In the genomic region with DNA sequence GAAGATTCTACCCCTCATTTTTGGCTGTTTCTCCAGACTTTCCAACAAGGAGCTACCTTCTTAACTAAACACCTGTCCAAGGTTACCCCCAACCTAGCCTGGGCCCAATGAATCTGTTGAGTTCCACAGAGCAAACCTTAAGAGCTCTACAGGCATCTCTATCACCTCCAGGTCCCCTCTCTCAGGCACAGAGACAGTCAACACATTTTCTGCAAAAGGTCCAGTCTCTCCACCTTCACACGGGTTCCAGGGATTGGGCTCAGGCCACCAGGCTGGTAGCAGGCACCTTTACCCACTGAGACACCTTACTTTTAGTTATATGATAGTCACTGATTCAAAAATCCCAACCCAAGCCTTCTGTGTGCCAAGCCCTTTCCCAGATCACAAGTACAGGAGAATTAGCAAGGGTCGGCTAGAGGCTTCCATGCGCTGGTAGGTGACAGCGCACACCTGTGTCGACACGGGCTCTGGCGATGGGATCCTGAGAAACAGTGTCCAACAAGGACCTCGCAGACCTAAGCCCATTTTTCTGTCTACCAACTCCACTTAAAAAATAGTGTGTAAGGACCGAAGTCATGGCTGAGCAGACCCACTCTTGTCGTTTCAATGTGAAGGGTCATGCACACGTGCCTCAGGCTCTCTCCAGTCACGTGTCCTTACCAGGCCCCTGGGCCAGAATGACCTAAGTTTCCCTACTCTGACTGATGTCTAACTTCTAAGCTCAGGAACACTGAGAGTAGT, we compare ENCODE assay signal across 14 mouse cellular contexts.
DNase-seq lines count a peak whose midpoint lies in the region; ATAC-seq lines count a peak whose summit lies in the region.
"Had no signal": no experiment of that assay in that cellular context is flagged by ENCODE, and none has a peak within 500 bp of the region (broad histone marks: within the 10 kb centered on the region; RNA-seq: fewer than 3 reads in every experiment).

No protein-coding gene starts in this region.

- no peaks in the 10 kb centered on the region for H3K36me3 ChIP-seq in neural tube, embryonic 13.5 days
- H3K36me3 ChIP-seq in midbrain, embryonic 11.5 days (ENCODE audit: control insufficient read depth, insufficient read depth, low read length), result no peaks in the 10 kb centered on the region
- H3K36me3 ChIP-seq: lung, embryonic 15.5 days; stomach, embryonic 15.5 days had no signal

- no peak overlapping the region for H3K4me2 ChIP-seq in neural tube, embryonic 13.5 days
- no peak overlapping the region for H3K4me2 ChIP-seq in midbrain, embryonic 11.5 days
- H3K4me2 ChIP-seq: lung, embryonic 15.5 days; stomach, embryonic 15.5 days had no signal

- H3K9me3 ChIP-seq in neural tube, embryonic 13.5 days, result no peaks in the 10 kb centered on the region
- no peaks in the 10 kb centered on the region for H3K9me3 ChIP-seq in midbrain, embryonic 11.5 days (ENCODE audit: control insufficient read depth, low read length)
- H3K9me3 ChIP-seq: G1E; lung, embryonic 15.5 days; stomach, embryonic 15.5 days had no signal

- H3K4me1 ChIP-seq in neural tube, embryonic 13.5 days (replicated peaks), result peaks cover 98% of the 10 kb centered on the region
- H3K4me1 ChIP-seq in midbrain, embryonic 11.5 days (ENCODE audit: control insufficient read depth, insufficient read depth, low read length), result peaks cover 43% of the 10 kb centered on the region

- H3K27me3 ChIP-seq in neural tube, embryonic 13.5 days, result peaks cover 5% of the 10 kb centered on the region; the same call in 1 of the 2 replicates
- H3K27me3 ChIP-seq in midbrain, embryonic 11.5 days (ENCODE audit: control insufficient read depth, insufficient read depth, low read length), result no peaks in the 10 kb centered on the region

- intact Hi-C loops in heart, postnatal 14 days (cut with DNase I), result no loop called here

- DNase-seq in heart, adult 11 months, result peak; percentile 94
- no peak for DNase-seq in heart, postnatal 14 days
- DNase-seq in neural tube, embryonic 10.5 days (ENCODE audit: extremely low spot score, low spot score), result no peak
- no peak for DNase-seq in midbrain, embryonic 11.5 days (ENCODE audit: low spot score, missing footprints)
- DNase-seq in urinary bladder, adult 18-20 months (ENCODE audit: low spot score in 2 of 2), result no peak
- DNase-seq in thymus, adult 18-20 months, result no peak
- DNase-seq in thymus, postnatal 4 days, result no peak
- DNase-seq: kidney, postnatal 4 days had no signal

- ATAC-seq in neural tube, embryonic 13.5 days (ENCODE audit: low read depth), result no peak
- ATAC-seq in midbrain, embryonic 11.5 days (ENCODE audit: low FRiP score), result no peak
- ATAC-seq: inflammation-experienced regulatory T-cells, adult 6 months had no signal

- no peak overlapping the region for H3K4me3 ChIP-seq in neural tube, embryonic 13.5 days
- H3K4me3 ChIP-seq in midbrain, embryonic 11.5 days (ENCODE audit: low read depth, low read length), result no peak overlapping the region
- H3K4me3 ChIP-seq: lung, embryonic 15.5 days; myocyte; stomach, embryonic 15.5 days had no signal

- H3K27ac ChIP-seq in neural tube, embryonic 13.5 days (replicated peaks), result peak overlapping the region; percentile 84
- peak overlapping the region; percentile 11; the same call in 1 of the 2 replicates for H3K27ac ChIP-seq in midbrain, embryonic 11.5 days (ENCODE audit: low read depth, low read length)

- no peak overlapping the region for H3K9ac ChIP-seq in neural tube, embryonic 13.5 days
- H3K9ac ChIP-seq in midbrain, embryonic 11.5 days (ENCODE audit: low read length), result no peak overlapping the region
- H3K9ac ChIP-seq: lung, embryonic 15.5 days; stomach, embryonic 15.5 days had no signal

- 80% methylated on average over 12 of the region's 12 CpGs for WGBS in neural tube, embryonic 13.5 days
- WGBS in midbrain, embryonic 11.5 days, result 87% methylated on average over 12 of the region's 12 CpGs
